Comparison of ENCODE assay signal across 20 mouse cellular contexts in the genomic region with DNA sequence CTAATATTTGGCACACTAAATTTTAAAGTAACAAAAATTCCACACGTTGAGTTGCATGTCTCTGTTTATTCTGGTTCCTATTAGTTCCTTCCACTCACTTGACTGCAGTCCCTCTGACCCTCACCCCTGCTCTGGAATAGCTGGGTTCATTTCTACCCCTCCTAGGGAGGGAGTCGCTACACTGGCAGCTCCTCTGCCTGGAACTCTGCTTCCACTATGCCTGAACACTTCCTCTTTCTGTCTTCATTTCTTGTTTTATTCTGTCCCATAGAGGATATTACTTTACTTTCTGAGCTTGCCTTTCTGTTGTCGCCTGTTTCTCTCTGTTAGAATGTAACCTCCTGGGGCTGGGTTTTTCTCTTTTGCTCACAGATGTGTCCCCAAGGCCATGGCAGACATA.
"Had no signal": no experiment of that assay in that cellular context is flagged by ENCODE, and none has a peak within 500 bp of the region (broad histone marks: within the 10 kb centered on the region; RNA-seq: fewer than 3 reads in every experiment).

No protein-coding gene starts in this region.

- DNase-seq: liver, postnatal 0 days; lung, adult 2 months; lung, postnatal 14 days; lung, postnatal 36 days; right cerebral cortex, postnatal 14 days; thymus, adult 18-20 months; thymus, postnatal 14 days; thymus, postnatal 36 days had no signal

- H3K4me2 ChIP-seq: liver, embryonic 15.5 days; lung, embryonic 15.5 days; midbrain, embryonic 11.5 days; midbrain, embryonic 13.5 days; midbrain, embryonic 15.5 days; neural tube, embryonic 12.5 days; stomach, embryonic 15.5 days had no signal

- H3K27ac ChIP-seq: liver, embryonic 15.5 days; lung, embryonic 15.5 days; macrophage; midbrain, embryonic 13.5 days; midbrain, embryonic 15.5 days; neural tube, embryonic 12.5 days; stomach, embryonic 15.5 days; stomach, postnatal 0 days had no signal

- H3K4me3 ChIP-seq: liver, embryonic 15.5 days; lung, embryonic 15.5 days; megakaryocyte, embryonic 14.5 days; midbrain, embryonic 13.5 days; midbrain, embryonic 15.5 days; myocyte; neural tube, embryonic 12.5 days; stomach, embryonic 15.5 days had no signal

- H3K27me3 ChIP-seq: liver, embryonic 15.5 days; lung, embryonic 15.5 days; midbrain, embryonic 13.5 days; midbrain, embryonic 15.5 days; neural tube, embryonic 12.5 days; stomach, embryonic 15.5 days had no signal

- H3K9me3 ChIP-seq: liver, embryonic 15.5 days; lung, embryonic 15.5 days; megakaryocyte, embryonic 14.5 days; midbrain, embryonic 13.5 days; midbrain, embryonic 15.5 days; neural tube, embryonic 12.5 days; stomach, embryonic 15.5 days had no signal

- H3K36me3 ChIP-seq: lung, embryonic 15.5 days; midbrain, embryonic 13.5 days; midbrain, embryonic 15.5 days; neural tube, embryonic 12.5 days; stomach, embryonic 15.5 days had no signal

- H3K9ac ChIP-seq: liver, embryonic 15.5 days; liver, postnatal 0 days; lung, embryonic 15.5 days; midbrain, embryonic 13.5 days; midbrain, embryonic 15.5 days; neural tube, embryonic 12.5 days; stomach, embryonic 15.5 days had no signal

- ATAC-seq: liver, postnatal 0 days; lung, postnatal 0 days; midbrain, embryonic 13.5 days; midbrain, embryonic 15.5 days had no signal
